Mouse (Mus musculus): ENCODE measurements around the gene Gnb1. TPM values are rescaled to one million over a fixed set of nuclear protein-coding genes. Genes with fewer than 3 reads are reported as not detected.

Gnb1 gene
- polyA plus RNA-seq, 1 experiment from 2014 or later, result 376 TPM

GRCm38 (mm10) chr4:155578336-155579125, 87.4 kb downstream of the Gnb1 start:
- Histone ChIP-seq H3K4me1 (replicated peaks; ENCODE audit: insufficient read depth, low read length) (no peaks in the 10 kb centered on the region), H3K36me3 (ENCODE audit: insufficient read depth, low read length) (peaks cover 11% of the 10 kb centered on the region), H3K9ac (ENCODE audit: low read depth, low read length) (no peak overlapping the region), H3K4me2 (ENCODE audit: low read length) (no peak overlapping the region), H3K4me3 (replicated peaks; ENCODE audit: low read depth, low read length) (no peak overlapping the region), H3K27me3 (ENCODE audit: insufficient read depth, low read length) (no peaks in the 10 kb centered on the region), H3K27ac (no peak overlapping the region), H3K9me3 (replicated peaks; ENCODE audit: low read length) (no peaks in the 10 kb centered on the region)
- no peak for TF ChIP-seq CTCF (IDR thresholded peaks at IDR 0.05; ENCODE audit: low read depth)
- DNase-seq (ENCODE audit: low spot score), result no peak
- ATAC-seq (replicated peaks; ENCODE audit: low FRiP score, low read depth), result no peak
- 83% methylated on average over 7 of the region's 7 CpGs for WGBS

- peak; percentile 61 for DNase-seq (ENCODE audit: low spot score)
- H3K36me3 ChIP-seq (ENCODE audit: insufficient read depth, low read length), result peaks cover 26% of the 10 kb centered on the region
Measured at GRCm38 (mm10) chr4:155580420-155580819, 89.3 kb downstream of the Gnb1 start.

GRCm38 (mm10) chr4:155582279-155582905, 91.2 kb downstream of the Gnb1 start:
- DNase-seq (ENCODE audit: low spot score) (no peak), ATAC-seq (replicated peaks; ENCODE audit: low FRiP score, low read depth) (no peak; the same call in 1 of the 2 replicates)
- no peak overlapping the region for H3K9ac ChIP-seq (ENCODE audit: low read depth, low read length)
- peaks cover 31% of the 10 kb centered on the region for H3K36me3 ChIP-seq (ENCODE audit: insufficient read depth, low read length)
- no peak for TF ChIP-seq CTCF (IDR thresholded peaks at IDR 0.05; ENCODE audit: low read depth)
- H3K4me1 ChIP-seq (replicated peaks; ENCODE audit: insufficient read depth, low read length), result no peaks in the 10 kb centered on the region
- H3K4me2 ChIP-seq (ENCODE audit: low read length), result no peak overlapping the region
- H3K9me3 ChIP-seq (replicated peaks; ENCODE audit: low read length), result no peaks in the 10 kb centered on the region
- H3K4me3 ChIP-seq (replicated peaks; ENCODE audit: low read depth, low read length), result no peak overlapping the region
- WGBS, result 83% methylated on average over 6 of the region's 6 CpGs
- no peaks in the 10 kb centered on the region for H3K27me3 ChIP-seq (ENCODE audit: insufficient read depth, low read length)
- no peak overlapping the region for H3K27ac ChIP-seq

More at GRCm38 (mm10) chr4:155580420-155580819, 89.3 kb downstream of the Gnb1 start:
- 28% methylated on average over 1 of the region's 1 CpGs for WGBS
- Histone ChIP-seq H3K9me3 (replicated peaks; ENCODE audit: low read length) (no peaks in the 10 kb centered on the region), H3K9ac (ENCODE audit: low read depth, low read length) (no peak overlapping the region), H3K4me2 (ENCODE audit: low read length) (no peak overlapping the region), H3K27me3 (ENCODE audit: insufficient read depth, low read length) (no peaks in the 10 kb centered on the region), H3K4me3 (replicated peaks; ENCODE audit: low read depth, low read length) (no peak overlapping the region), H3K4me1 (replicated peaks; ENCODE audit: insufficient read depth, low read length) (no peaks in the 10 kb centered on the region), H3K27ac (no peak overlapping the region)
- TF ChIP-seq CTCF (IDR thresholded peaks at IDR 0.05; ENCODE audit: low read depth), result peak; percentile 81
- ATAC-seq (replicated peaks; ENCODE audit: low FRiP score, low read depth), result no peak

- no peaks in the 10 kb centered on the region for H3K4me1 ChIP-seq (replicated peaks; ENCODE audit: insufficient read depth, low read length)
- ATAC-seq (replicated peaks; ENCODE audit: low FRiP score, low read depth) (no peak), DNase-seq (ENCODE audit: low spot score) (no peak)
- no peak overlapping the region for H3K27ac ChIP-seq
- H3K9me3 ChIP-seq (replicated peaks; ENCODE audit: low read length), result no peaks in the 10 kb centered on the region
- H3K36me3 ChIP-seq (ENCODE audit: insufficient read depth, low read length), result peaks cover 37% of the 10 kb centered on the region
- no peak overlapping the region for H3K9ac ChIP-seq (ENCODE audit: low read depth, low read length)
- H3K4me2 ChIP-seq (ENCODE audit: low read length), result no peak overlapping the region
- no peaks in the 10 kb centered on the region for H3K27me3 ChIP-seq (ENCODE audit: insufficient read depth, low read length)
- no peak for TF ChIP-seq CTCF (IDR thresholded peaks at IDR 0.05; ENCODE audit: low read depth)
- H3K4me3 ChIP-seq (replicated peaks; ENCODE audit: low read depth, low read length), result no peak overlapping the region
- 86% methylated on average over 5 of the region's 5 CpGs for WGBS
Measured at GRCm38 (mm10) chr4:155589356-155589755, 98.2 kb downstream of the Gnb1 start.

GRCm38 (mm10) chr4:155591012-155591719, 100.0 kb downstream of the Gnb1 start:
- no peaks in the 10 kb centered on the region for H3K9me3 ChIP-seq (replicated peaks; ENCODE audit: low read length)
- TF ChIP-seq CTCF (IDR thresholded peaks at IDR 0.05; ENCODE audit: low read depth), result no peak
- H3K4me1 ChIP-seq (replicated peaks; ENCODE audit: insufficient read depth, low read length), result no peaks in the 10 kb centered on the region
- DNase-seq (ENCODE audit: low spot score) (no peak), ATAC-seq (replicated peaks; ENCODE audit: low FRiP score, low read depth) (no peak)
- 85% methylated on average over 7 of the region's 7 CpGs for whole genome bisulfite sequencing
- no peak overlapping the region for H3K9ac ChIP-seq (ENCODE audit: low read depth, low read length)
- H3K4me2 ChIP-seq (ENCODE audit: low read length), result no peak overlapping the region
- no peak overlapping the region for H3K27ac ChIP-seq
- no peak overlapping the region for H3K4me3 ChIP-seq (replicated peaks; ENCODE audit: low read depth, low read length)
- no peaks in the 10 kb centered on the region for H3K27me3 ChIP-seq (ENCODE audit: insufficient read depth, low read length)
- H3K36me3 ChIP-seq (ENCODE audit: insufficient read depth, low read length), result peaks cover 23% of the 10 kb centered on the region

GRCm38 (mm10) chr4:155593780-155594179, 102.6 kb downstream of the Gnb1 start:
- no peak overlapping the region for H3K9ac ChIP-seq (ENCODE audit: low read depth, low read length)
- H3K27ac ChIP-seq, result no peak overlapping the region
- H3K4me3 ChIP-seq (replicated peaks; ENCODE audit: low read depth, low read length), result no peak overlapping the region
- H3K36me3 ChIP-seq (ENCODE audit: insufficient read depth, low read length), result peaks cover 8% of the 10 kb centered on the region
- TF ChIP-seq CTCF (IDR thresholded peaks at IDR 0.05; ENCODE audit: low read depth), result no peak
- no peak overlapping the region for H3K4me2 ChIP-seq (ENCODE audit: low read length)
- no peak for ATAC-seq (replicated peaks; ENCODE audit: low FRiP score, low read depth)
- H3K27me3 ChIP-seq (ENCODE audit: insufficient read depth, low read length), result no peaks in the 10 kb centered on the region
- H3K9me3 ChIP-seq (replicated peaks; ENCODE audit: low read length), result no peaks in the 10 kb centered on the region
- 63% methylated on average over 1 of the region's 1 CpGs for WGBS
- H3K4me1 ChIP-seq (replicated peaks; ENCODE audit: insufficient read depth, low read length), result no peaks in the 10 kb centered on the region
- DNase-seq (ENCODE audit: low spot score), result no peak

Data from kidney, postnatal 0 days (tissue).